Mouse (Mus musculus): ENCODE measurements around the gene Vwa8.
A peak's percentile ranks its signal among the peaks of the same experiment; 100 is the strongest.

GRCm38 (mm10) chr14:79035575-79035974 lies 186.7 kb downstream of the Vwa8 start:
- TF ChIP-seq MAZ (IDR thresholded peaks at IDR 0.05; ENCODE audit: low read depth, low read length): no peak
- TF ChIP-seq ELF1 (IDR thresholded peaks at IDR 0.05; ENCODE audit: low read depth, low read length): no peak
- peak; percentile 56; the same call in 1 of the 2 replicates for TF ChIP-seq MAFK (IDR thresholded peaks at IDR 0.05; ENCODE audit: insufficient replicate concordance, low read length)
- no peak for TF ChIP-seq EP300 (IDR thresholded peaks at IDR 0.05; ENCODE audit: low read length)
- no peak for TF ChIP-seq KAT2A (IDR thresholded peaks at IDR 0.05; ENCODE audit: insufficient replicate concordance, low read length)
- TF ChIP-seq CHD1 (IDR thresholded peaks at IDR 0.05; ENCODE audit: low read depth, low read length): no peak
- TF ChIP-seq POLR2AphosphoS2 (IDR thresholded peaks at IDR 0.05; ENCODE audit: low read depth, low read length): no peak
- TF ChIP-seq CTCF (conservative IDR thresholded peaks at IDR 0.05 in 1 of 2, IDR thresholded peaks at IDR 0.05 in 1 of 2; ENCODE audit: low read depth in 2 of 2, low read length in 2 of 2): no peak

Data from CH12.LX (cell line).